Mouse (Mus musculus) intestine, embryonic 14.5 days (tissue): ENCODE measurements at regions not wholly inside any gene's neighbourhood (a gene's known extent, or its start where the extent isn't known, plus 50 kb on each side); places are given as distances from the start of the nearest gene placed in this dataset.

ENCODE experiments used
- ATAC-seq: fragments of 200-750 bp; cut with Nextera tagmentation; replicated peaks from 2 replicates; pipeline ENCODE4 v1.8.0; 2017; ENCODE audit warnings: low read depth, moderate number of reproducible peaks, moderate TSS enrichment, moderate library complexity; ENCODE audit not compliant: low FRiP score, low TSS enrichment
- DNase-seq: peaks from one replicate; pipeline ENCODE4 v3.0.0-alpha.2; 2018; ENCODE audit warnings: low spot score
- H3K27ac ChIP-seq: fragments of 300-500 bp; sonication (generic); 2 replicates; pipeline ENCODE4 v1.5.1; 2014; ENCODE audit warnings: low read depth, mild to moderate bottlenecking, control low read depth
- H3K27me3 ChIP-seq: fragments of 300-500 bp; sonication (generic); replicated peaks from 2 replicates; pipeline ENCODE4 v1.6.1; 2014; ENCODE audit warnings: low read length, control low read depth; ENCODE audit not compliant: control insufficient read depth, insufficient read depth
- H3K36me3 ChIP-seq: fragments of 300-500 bp; sonication (generic); 2 replicates; pipeline ENCODE4 v1.6.1; 2014; ENCODE audit warnings: low read length, control low read depth; ENCODE audit not compliant: control insufficient read depth, insufficient read depth
- H3K4me1 ChIP-seq: fragments of 300-500 bp; sonication (generic); replicated peaks from 2 replicates; pipeline ENCODE4 v1.6.1; 2014; ENCODE audit warnings: low read length, control low read depth, mixed read lengths; ENCODE audit not compliant: control insufficient read depth, insufficient read depth
- H3K4me2 ChIP-seq: fragments of 300-500 bp; sonication (generic); 2 replicates; pipeline ENCODE4 v1.6.1; 2014; ENCODE audit warnings: low read length
- H3K4me3 ChIP-seq: fragments of 300-500 bp; sonication (generic); 2 replicates; pipeline ENCODE4 v1.5.1; 2014; ENCODE audit warnings: low read depth, low read length, control low read depth, mixed read lengths
- H3K9ac ChIP-seq: fragments of 300-500 bp; sonication (generic); 2 replicates; pipeline ENCODE4 v1.6.1; 2014; ENCODE audit warnings: mild to moderate bottlenecking, low read length
- H3K9me3 ChIP-seq: fragments of 300-500 bp; sonication (generic); 2 replicates; pipeline ENCODE4 v1.6.1; 2016; ENCODE audit warnings: low read length, control low read depth; ENCODE audit not compliant: control insufficient read depth
- WGBS: fragments of 180-500 bp; shearing (Covaris S2); extraction: QIAGEN DNeasy Blood & Tissue Kit; methylation state at CpG from one replicate; pipeline ENCODE4 v1.1.7; 2014; 5-methylcytosine and 5-hydroxymethylcytosine counted together

GRCm38 (mm10) chr10:19274985-19275384, 81.3 kb upstream of the Olig3 start:
- Histone ChIP-seq H3K36me3 (no peaks in the 10 kb centered on the region), H3K4me2 (no peak overlapping the region), H3K27me3 (no peaks in the 10 kb centered on the region), H3K9ac (no peak overlapping the region), H3K4me3 (no peak overlapping the region), H3K4me1 (no peaks in the 10 kb centered on the region), H3K27ac (no peak overlapping the region), H3K9me3 (no peaks in the 10 kb centered on the region)
- DNase-seq (no peak), ATAC-seq (no peak)
- 86% methylated on average over 4 of the region's 4 CpGs for WGBS

GRCm38 (mm10) chr10:19269418-19269817, 86.9 kb upstream of the Olig3 start:
- H3K4me2 ChIP-seq: no peak overlapping the region

GRCm38 (mm10) chr10:19268051-19268450, 88.3 kb upstream of the Olig3 start:
- no peaks in the 10 kb centered on the region for H3K4me1 ChIP-seq
- no peaks in the 10 kb centered on the region for H3K9me3 ChIP-seq
- no peak for ATAC-seq
- WGBS: 71% methylated on average over 4 of the region's 4 CpGs
- H3K27me3 ChIP-seq: no peaks in the 10 kb centered on the region
- no peak overlapping the region for H3K9ac ChIP-seq
- no peak overlapping the region for H3K27ac ChIP-seq
- H3K4me2 ChIP-seq: no peak overlapping the region
- no peak overlapping the region for H3K4me3 ChIP-seq
- no peak for DNase-seq
- H3K36me3 ChIP-seq: no peaks in the 10 kb centered on the region

More at GRCm38 (mm10) chr10:19269418-19269817, 86.9 kb upstream of the Olig3 start:
- ATAC-seq: no peak
- no peak overlapping the region for H3K27ac ChIP-seq
- no peaks in the 10 kb centered on the region for H3K36me3 ChIP-seq
- H3K9ac ChIP-seq: no peak overlapping the region
- H3K4me3 ChIP-seq: no peak overlapping the region
- H3K9me3 ChIP-seq: no peaks in the 10 kb centered on the region
- H3K4me1 ChIP-seq: no peaks in the 10 kb centered on the region
- no peaks in the 10 kb centered on the region for H3K27me3 ChIP-seq
- 83% methylated on average over 1 of the region's 1 CpGs for WGBS
- no peak for DNase-seq

- WGBS: 27% methylated on average over 8 of the region's 8 CpGs
- Histone ChIP-seq H3K4me1 (no peaks in the 10 kb centered on the region), H3K4me2 (peak overlapping the region; percentile 25; the same call in 1 of the 2 replicates), H3K36me3 (no peaks in the 10 kb centered on the region), H3K4me3 (no peak overlapping the region), H3K9ac (no peak overlapping the region), H3K27me3 (no peaks in the 10 kb centered on the region), H3K9me3 (no peaks in the 10 kb centered on the region), H3K27ac (no peak overlapping the region)
- DNase-seq (peak; percentile 62), ATAC-seq (no peak)
Measured at GRCm38 (mm10) chr10:19240102-19240759, 116.1 kb upstream of the Olig3 start.

- Histone ChIP-seq H3K4me1 (no peaks in the 10 kb centered on the region), H3K27ac (no peak overlapping the region), H3K4me3 (no peak overlapping the region), H3K27me3 (no peaks in the 10 kb centered on the region), H3K9me3 (no peaks in the 10 kb centered on the region), H3K4me2 (no peak overlapping the region), H3K36me3 (no peaks in the 10 kb centered on the region), H3K9ac (no peak overlapping the region)
- no peak for DNase-seq
- 83% methylated on average over 5 of the region's 5 CpGs for WGBS
- no peak for ATAC-seq
Measured at GRCm38 (mm10) chr10:19216240-19216639, 140.1 kb upstream of the Olig3 start.

GRCm38 (mm10) chr10:19209751-19210150, 146.6 kb upstream of the Olig3 start:
- Histone ChIP-seq H3K9ac (no peak overlapping the region), H3K4me3 (no peak overlapping the region)
- WGBS: 83% methylated on average over 2 of the region's 2 CpGs

GRCm38 (mm10) chr10:19208101-19208722, 148.1 kb upstream of the Olig3 start:
- no peaks in the 10 kb centered on the region for H3K9me3 ChIP-seq
- no peaks in the 10 kb centered on the region for H3K4me1 ChIP-seq
- no peak for DNase-seq
- H3K27ac ChIP-seq: no peak overlapping the region
- no peaks in the 10 kb centered on the region for H3K36me3 ChIP-seq
- no peak overlapping the region for H3K4me2 ChIP-seq
- H3K4me3 ChIP-seq: no peak overlapping the region
- H3K27me3 ChIP-seq: no peaks in the 10 kb centered on the region
- H3K9ac ChIP-seq: no peak overlapping the region
- no peak for ATAC-seq
- 32% methylated on average over 12 of the region's 12 CpGs for WGBS

More at GRCm38 (mm10) chr10:19209751-19210150, 146.6 kb upstream of the Olig3 start:
- Histone ChIP-seq H3K27me3 (no peaks in the 10 kb centered on the region), H3K9me3 (no peaks in the 10 kb centered on the region), H3K27ac (no peak overlapping the region), H3K4me2 (no peak overlapping the region), H3K4me1 (no peaks in the 10 kb centered on the region), H3K36me3 (no peaks in the 10 kb centered on the region)
- DNase-seq: no peak
- ATAC-seq: no peak

GRCm38 (mm10) chr10:19207505-19207904, 148.8 kb upstream of the Olig3 start:
- H3K27me3 ChIP-seq: no peaks in the 10 kb centered on the region
- no peak overlapping the region for H3K27ac ChIP-seq
- no peaks in the 10 kb centered on the region for H3K9me3 ChIP-seq
- H3K4me1 ChIP-seq: no peaks in the 10 kb centered on the region
- no peak overlapping the region for H3K4me3 ChIP-seq
- no peak overlapping the region for H3K4me2 ChIP-seq
- H3K36me3 ChIP-seq: no peaks in the 10 kb centered on the region
- no peak overlapping the region for H3K9ac ChIP-seq
- ATAC-seq (no peak), DNase-seq (no peak)
- WGBS: 83% methylated on average over 2 of the region's 2 CpGs

- no peak for ATAC-seq
- 95% methylated on average over 2 of the region's 2 CpGs for WGBS
- Histone ChIP-seq H3K27me3 (no peaks in the 10 kb centered on the region), H3K4me1 (no peaks in the 10 kb centered on the region), H3K4me3 (no peak overlapping the region), H3K9ac (no peak overlapping the region), H3K27ac (no peak overlapping the region), H3K36me3 (no peaks in the 10 kb centered on the region), H3K4me2 (no peak overlapping the region), H3K9me3 (no peaks in the 10 kb centered on the region)
- no peak for DNase-seq
Measured at GRCm38 (mm10) chr10:19200311-19200710, 156.0 kb upstream of the Olig3 start.
